Mouse (Mus musculus) bone marrow macrophage, adult 2 months (primary cell): Measurements from ENCODE around the gene Mapk14. TPM values are rescaled to one million over a fixed set of nuclear protein-coding genes. Genes with fewer than 3 reads are reported as not detected.
"Not testable (repeated sequence)": the region's sequence is repeated elsewhere in the genome, so short reads cannot be mapped to it uniquely, and the experiment has no call there.

Source experiments
- H3K27ac ChIP-seq: 2 replicates; pipeline ENCODE4 v1.5.1; 2012; ENCODE audit warnings: low read depth, low read length; ENCODE audit not compliant: insufficient read depth
- H3K4me1 ChIP-seq: 2 replicates; pipeline ENCODE4 v1.6.1; 2012; ENCODE audit warnings: low read length; ENCODE audit not compliant: control insufficient read depth, insufficient read depth
- H3K4me3 ChIP-seq: 2 replicates; pipeline ENCODE4 v1.5.1; 2012; ENCODE audit warnings: mild to moderate bottlenecking, low read length, moderate library complexity; ENCODE audit not compliant: insufficient read depth
- CTCF ChIP-seq: IDR thresholded peaks from 2 replicates; pipeline ENCODE4 v1.5.1; 2012; ENCODE audit warnings: low read depth, mild to moderate bottlenecking, low read length, moderate library complexity
- POLR2A ChIP-seq: IDR thresholded peaks from 2 replicates; pipeline ENCODE4 v1.6.1; 2012; ENCODE audit warnings: mild to moderate bottlenecking, low read depth, low read length, borderline replicate concordance
- polyA plus RNA-seq: library from polyadenylated mRNA; stranded (reverse); fragments of >200 nt; gene quantifications from 2 replicates; pipeline ENCODE4 v1.2.4, GENCODE M21; 2012; ENCODE audit not compliant: missing spikeins, insufficient read depth, insufficient read length

Gene Mapk14
- polyA plus RNA-seq, 1 experiment, result 192 TPM

DNA sequence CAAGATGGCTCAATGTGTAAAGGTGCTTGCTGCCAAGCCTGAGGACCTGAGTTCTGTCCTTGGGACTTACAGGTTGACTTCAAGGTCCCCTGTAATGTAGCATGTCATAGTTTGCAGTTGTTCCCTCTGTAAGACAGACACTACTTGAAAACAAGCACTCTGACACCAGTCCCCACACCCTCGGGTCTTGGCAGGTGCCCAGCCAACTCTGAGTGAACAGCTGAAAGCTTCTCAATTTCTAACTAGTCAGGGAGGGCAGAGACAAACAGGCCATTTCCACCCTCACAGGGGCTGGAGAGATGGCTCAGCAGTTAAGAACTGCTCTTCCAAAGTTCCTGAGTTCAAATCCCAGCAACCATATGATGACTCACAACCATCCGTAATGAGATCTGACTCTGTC lies 66.3 kb downstream of the Mapk14 start:
- peaks cover 10% of the 10 kb centered on the region for H3K4me1 ChIP-seq
- TF ChIP-seq POLR2A (no peak), CTCF (no peak)
- H3K4me3 ChIP-seq, result no peak overlapping the region
- no peak overlapping the region for H3K27ac ChIP-seq

DNA sequence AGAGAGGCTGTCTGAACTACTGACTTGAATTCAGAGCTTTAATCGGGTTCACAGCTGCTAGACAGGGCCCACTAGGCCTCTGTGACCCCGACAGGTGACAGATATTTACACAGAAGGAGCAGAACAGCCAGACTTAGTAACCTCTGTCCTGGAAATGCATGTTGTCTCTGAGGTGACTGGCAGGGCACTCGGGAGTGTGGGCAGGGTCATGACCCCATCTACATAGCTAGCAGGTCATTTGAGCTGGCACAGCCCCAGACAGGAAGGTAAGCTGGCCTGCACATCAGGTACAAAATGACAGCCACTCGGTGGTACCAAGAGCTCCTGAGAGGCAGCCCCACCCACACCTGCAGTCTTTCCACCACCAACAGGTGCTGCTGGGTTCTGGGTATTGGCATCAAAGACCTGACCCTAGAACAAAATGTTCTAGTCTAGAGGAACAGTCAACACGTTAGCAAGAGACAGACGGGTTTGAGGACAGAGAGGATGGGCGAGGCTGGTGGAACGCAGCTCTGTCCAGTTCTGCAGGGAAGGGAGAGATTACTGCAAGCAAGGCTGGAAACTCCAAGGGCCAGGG lies 69.7 kb downstream of the Mapk14 start:
- TF ChIP-seq POLR2A, result no peak
- no peak for TF ChIP-seq CTCF
- H3K4me1 ChIP-seq, result peaks cover 10% of the 10 kb centered on the region
- no peak overlapping the region for H3K27ac ChIP-seq

DNA sequence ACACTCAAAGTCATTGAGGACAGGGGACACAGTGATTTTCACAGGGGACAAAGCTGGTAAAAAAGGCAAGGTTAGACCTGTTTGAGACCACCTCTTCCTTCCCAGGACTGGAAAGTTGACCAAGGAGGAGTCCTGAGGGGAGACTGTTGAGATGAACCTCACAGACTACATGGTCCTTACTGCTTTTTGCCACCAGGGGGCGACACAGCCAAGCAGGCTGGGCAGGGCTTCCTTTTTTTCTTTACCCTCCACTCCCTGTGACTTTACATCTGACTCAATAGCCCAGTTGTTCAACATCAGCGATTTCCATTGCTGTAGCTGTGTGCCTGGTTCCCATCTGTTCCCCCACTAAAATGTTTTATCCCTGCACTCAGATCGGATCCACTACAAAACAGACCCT lies 70.7 kb downstream of the Mapk14 start:
- Histone ChIP-seq H3K27ac (no peak overlapping the region), H3K4me1 (peaks cover 3% of the 10 kb centered on the region), H3K4me3 (no peak overlapping the region)
- TF ChIP-seq POLR2A (no peak), CTCF (peak; percentile 88)

More for the DNA sequence above, 69.7 kb downstream of the Mapk14 start:
- H3K4me3 ChIP-seq, result no peak overlapping the region

DNA sequence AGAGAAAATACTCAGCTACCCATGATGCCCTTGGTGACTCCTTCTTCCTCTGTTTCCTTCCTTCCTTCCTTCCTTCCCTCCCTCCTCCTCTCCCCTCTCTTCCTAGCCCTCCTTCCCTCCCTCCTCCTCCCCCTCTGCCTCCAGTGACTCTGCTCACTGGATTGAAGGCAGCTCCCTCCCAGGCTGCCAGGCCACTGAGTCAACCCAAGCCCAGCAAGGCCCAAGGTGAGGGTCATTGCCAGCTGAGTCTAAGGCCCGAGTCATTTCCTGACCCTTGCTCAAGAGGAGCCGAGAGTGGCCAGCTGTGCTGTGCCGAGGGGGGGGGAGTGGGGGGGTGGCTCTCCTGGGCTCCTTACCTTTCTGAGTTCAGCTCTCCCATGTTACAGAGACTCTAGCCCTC lies 75.1 kb downstream of the Mapk14 start:
- TF ChIP-seq CTCF (no peak), POLR2A (no peak)
- 0 out of 2 replicates have a peak, but pooled peaks cover 3% of the 10 kb centered on the region for H3K4me1 ChIP-seq
- H3K27ac ChIP-seq, result no peak overlapping the region

DNA sequence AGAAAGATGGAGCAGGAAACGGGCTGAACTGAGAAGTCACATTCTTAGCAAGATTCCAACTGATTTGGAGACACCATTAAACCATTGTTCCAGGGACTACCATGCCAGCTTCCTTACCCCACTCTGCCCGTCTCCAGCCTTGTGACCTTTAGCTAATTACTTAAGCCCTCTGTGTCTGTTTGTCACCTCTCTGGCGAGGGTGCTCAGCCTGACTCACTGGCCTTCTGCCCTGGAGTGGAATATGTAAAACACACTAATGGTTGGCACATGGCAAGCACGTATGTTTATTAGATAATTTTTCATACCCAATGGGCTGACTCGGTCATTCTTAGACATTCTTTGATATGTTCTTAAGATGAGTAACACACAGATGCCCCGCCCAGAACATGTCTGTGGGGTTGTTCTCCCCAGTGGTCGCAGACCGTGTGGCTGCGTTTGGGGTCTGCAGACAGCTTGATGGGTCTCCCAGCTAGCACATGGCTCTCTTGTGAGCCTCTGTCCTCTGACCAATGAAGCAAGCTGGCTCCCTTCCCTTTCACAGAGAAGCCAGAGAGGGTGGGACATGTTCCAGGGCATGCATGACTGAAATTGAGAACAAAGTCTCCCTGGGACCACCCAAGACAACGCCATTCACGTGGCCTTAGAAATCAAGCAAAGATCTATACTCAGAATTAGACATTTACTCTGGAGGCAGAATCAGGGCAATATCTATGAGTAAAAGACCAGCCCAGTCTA lies 75.8 kb downstream of the Mapk14 start:
- TF ChIP-seq CTCF (no peak), POLR2A (no peak)
- H3K27ac ChIP-seq, result no peak overlapping the region
- 0 out of 2 replicates have a peak, but pooled peaks cover 3% of the 10 kb centered on the region for H3K4me1 ChIP-seq
- H3K4me3 ChIP-seq, result no peak overlapping the region

More for the DNA sequence above, 75.1 kb downstream of the Mapk14 start:
- H3K4me3 ChIP-seq, result no peak overlapping the region

DNA sequence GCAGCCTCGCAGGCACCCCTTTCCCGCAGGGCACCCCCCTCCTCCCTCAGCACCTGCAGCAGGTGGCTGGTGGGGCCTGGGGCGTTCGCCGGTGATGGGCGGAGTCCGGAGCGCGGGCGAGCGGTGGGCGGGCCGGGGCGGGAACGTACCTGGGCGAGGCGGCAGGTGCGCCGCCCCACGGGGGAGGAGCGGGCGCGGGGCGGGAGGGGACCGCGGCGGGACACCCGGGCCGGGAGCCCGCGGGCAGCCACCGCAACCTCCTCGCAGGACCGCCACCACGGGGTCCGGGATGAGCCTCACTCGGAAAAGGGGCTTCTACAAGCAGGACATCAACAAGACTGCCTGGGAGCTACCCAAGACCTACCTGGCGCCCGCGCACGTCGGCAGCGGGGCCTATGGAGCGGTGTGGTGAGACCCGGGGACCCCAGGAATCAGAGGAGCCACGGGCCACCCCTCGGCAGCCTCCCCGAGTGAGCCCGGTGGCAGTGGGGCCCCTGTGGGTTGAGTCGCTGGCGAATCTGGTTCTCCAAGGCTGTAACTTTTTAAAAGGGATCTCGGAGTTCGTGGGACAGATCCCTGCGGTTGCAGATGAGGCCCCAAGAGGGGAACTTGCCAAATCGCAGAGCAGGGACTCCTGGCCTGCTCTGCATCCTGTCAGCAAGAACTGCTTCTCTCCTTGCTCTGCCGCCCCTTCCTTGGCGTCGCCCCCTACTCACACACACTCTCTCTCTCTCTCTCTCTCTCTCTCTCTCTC lies 78.2 kb downstream of the Mapk14 start, which contains the start of gene Mapk13:
Mapk13 (plus strand) TSS at position 177 of the 754 bp plus-strand sequence.
- Histone ChIP-seq H3K4me1 (0 out of 2 replicates have a peak, but pooled peaks cover 3% of the 10 kb centered on the region), H3K4me3 (peak within 1 kb of the TSS; percentile 47)

DNA sequence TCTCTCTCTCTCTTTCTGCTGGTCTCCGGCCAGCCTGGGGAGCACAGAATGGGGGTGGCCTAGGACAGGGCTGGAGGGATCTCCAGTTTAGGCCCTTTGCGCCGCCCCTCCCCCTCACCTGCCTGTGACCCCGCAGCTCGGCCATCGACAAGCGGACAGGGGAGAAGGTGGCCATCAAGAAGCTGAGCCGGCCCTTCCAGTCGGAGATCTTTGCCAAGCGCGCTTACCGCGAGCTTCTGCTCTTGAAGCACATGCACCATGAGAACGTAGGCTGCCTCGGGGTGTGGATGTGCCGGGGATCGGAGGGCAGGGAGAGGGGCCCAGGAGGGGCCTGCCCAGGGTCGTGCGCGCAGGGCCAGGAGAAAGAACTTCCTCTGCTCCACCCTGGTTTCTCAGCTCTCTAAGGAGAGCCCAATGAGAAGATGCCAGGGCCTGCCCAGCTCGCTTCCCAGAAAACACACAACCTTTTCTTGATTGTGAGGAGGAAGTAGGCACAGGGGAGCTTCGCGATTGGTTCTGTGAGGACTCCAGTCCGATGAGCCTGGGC lies 78.8 kb downstream of the Mapk14 start:
- TF ChIP-seq POLR2A, result no peak
- no peak for TF ChIP-seq CTCF
- Histone ChIP-seq H3K27ac (no peak overlapping the region), H3K4me1 (0 out of 2 replicates have a peak, but pooled peaks cover 3% of the 10 kb centered on the region), H3K4me3 (peak overlapping the region; percentile 47)

More for the DNA sequence above, 78.2 kb downstream of the Mapk14 start, which contains the start of gene Mapk13:
- no peak for TF ChIP-seq POLR2A
- no peak for TF ChIP-seq CTCF
- H3K27ac ChIP-seq, result no peak within 1 kb of the TSS

DNA sequence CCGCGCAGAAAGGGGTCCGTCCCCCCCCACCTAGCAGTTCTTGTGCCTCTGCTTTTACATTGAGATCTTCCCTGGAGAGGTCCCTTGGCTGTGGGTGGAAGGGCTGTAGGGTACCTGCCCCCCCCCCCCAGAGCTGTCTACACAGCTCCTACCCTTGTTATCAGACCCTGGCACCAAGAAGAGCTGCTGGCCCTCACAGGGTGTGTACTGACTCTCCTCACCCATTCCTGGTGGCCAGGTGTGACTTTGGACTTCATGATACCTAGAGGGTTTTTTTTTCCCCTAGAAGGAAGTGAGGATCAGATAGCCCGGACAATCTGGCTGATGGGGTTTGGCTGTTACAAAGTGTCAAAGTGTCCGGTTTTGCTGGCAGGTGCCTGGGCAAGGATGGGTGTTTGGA lies 80.2 kb downstream of the Mapk14 start:
- Histone ChIP-seq H3K4me1 (0 out of 2 replicates have a peak, but pooled peaks cover 3% of the 10 kb centered on the region), H3K4me3 (no peak overlapping the region), H3K27ac (no peak overlapping the region)
- TF ChIP-seq CTCF (no peak), POLR2A (no peak)

DNA sequence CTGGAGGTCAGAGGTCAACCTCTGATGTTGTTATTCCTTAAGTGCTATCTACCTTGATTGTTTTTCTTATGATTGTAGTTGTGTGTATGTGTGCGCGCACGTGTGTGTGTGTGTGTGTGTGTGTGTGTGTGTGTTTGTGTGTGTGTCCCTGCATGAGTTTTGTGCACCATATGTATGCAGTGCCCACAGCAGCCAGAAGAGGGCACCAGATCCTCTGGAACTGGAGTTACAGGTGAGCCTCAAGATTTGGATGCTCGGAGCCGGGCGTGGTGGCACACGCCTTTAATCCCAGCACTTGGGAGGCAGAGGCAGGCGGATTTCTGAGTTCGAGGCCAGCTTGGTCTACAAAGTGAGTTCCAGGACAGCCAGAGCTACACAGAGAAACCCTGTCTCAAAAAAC lies 83.2 kb downstream of the Mapk14 start:
- H3K27ac ChIP-seq, H3K4me3 ChIP-seq, H3K4me1 ChIP-seq: not testable (repeated sequence)
